Mouse (Mus musculus) E14TG2a.4 (cell line): ENCODE data around the gene Spdye4a.

Experiments
- CTCF ChIP-seq: conservative IDR thresholded peaks from 2 replicates; pipeline ENCODE4 v1.5.1; 2014; ENCODE audit warnings: low read length
- POU5F1 ChIP-seq: IDR thresholded peaks from 2 replicates; pipeline ENCODE4 v1.6.1; 2014; ENCODE audit warnings: low read length, borderline replicate concordance

- TF ChIP-seq CTCF (no peak), POU5F1 (no peak)
Measured at GRCm38 (mm10) chr5:143269363-143270150, 42.9 kb upstream of the Spdye4a start, which contains the start of gene Zfp316.
